ENCODE assay signal across 9 mouse cellular contexts in the genomic region with DNA sequence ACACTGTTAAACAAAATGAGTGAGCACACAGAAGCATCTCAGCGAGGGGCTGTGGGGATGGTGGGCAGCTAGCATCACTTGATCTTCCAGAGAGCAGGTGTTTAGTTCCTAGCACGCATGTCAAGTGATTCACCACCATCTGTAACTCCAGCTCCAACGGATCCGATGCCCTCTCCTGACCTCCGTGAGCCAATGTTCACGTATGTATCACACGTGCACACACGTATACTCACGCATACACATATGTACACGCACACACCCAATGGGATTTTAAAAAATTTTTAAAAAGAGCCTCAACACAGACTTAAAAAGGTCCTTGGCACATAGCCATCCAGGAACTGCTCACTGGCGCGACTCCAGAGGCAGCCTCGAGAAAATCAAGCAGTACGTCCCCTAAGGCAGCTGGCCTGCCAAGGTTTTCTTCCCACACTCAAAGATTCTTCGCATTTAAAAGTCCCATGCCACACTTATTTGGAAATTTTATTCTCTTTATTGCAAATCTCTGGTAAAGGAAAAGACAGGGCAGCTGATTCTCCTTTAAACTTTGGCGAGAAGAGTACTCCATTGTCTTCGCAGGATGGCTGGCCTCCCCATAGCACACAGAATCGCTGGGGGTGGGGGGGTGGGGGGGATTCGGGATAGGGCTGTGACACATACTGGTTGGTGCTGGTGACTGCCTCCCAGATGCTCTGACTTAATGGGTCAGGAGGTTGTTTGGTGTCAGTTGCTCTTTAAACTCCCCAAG. TPM values are rescaled to one million over a fixed set of nuclear protein-coding genes. Genes with fewer than 3 reads are reported as not detected.
DNase-seq lines count a peak whose midpoint lies in the region; ATAC-seq and TF ChIP-seq lines count a peak whose summit lies in the region.
"Had no signal": no experiment of that assay in that cellular context is flagged by ENCODE, and none has a peak within 500 bp of the region (broad histone marks: within the 10 kb centered on the region; RNA-seq: fewer than 3 reads in every experiment).

No protein-coding gene starts in this region.

- H3K4me2 ChIP-seq in kidney, embryonic 16.5 days (replicated peaks; ENCODE audit: low read depth, low read length): no peak overlapping the region
- no peak overlapping the region for H3K4me2 ChIP-seq in embryonic facial prominence, embryonic 15.5 days (replicated peaks)
- 0 out of 2 replicates have a peak overlapping the region, but pooled peaks have one; percentile 20 for H3K4me2 ChIP-seq in lung, embryonic 16.5 days (ENCODE audit: low read depth, low read length)
- H3K4me2 ChIP-seq: neural tube, embryonic 13.5 days had no signal

- H3K36me3 ChIP-seq in kidney, adult 2 months (ENCODE audit: control insufficient read depth, insufficient read depth, low read length): no peaks in the 10 kb centered on the region
- no peaks in the 10 kb centered on the region for H3K36me3 ChIP-seq in kidney, embryonic 16.5 days (ENCODE audit: insufficient read depth, low read length)
- H3K36me3 ChIP-seq in embryonic facial prominence, embryonic 15.5 days: no peaks in the 10 kb centered on the region
- H3K36me3 ChIP-seq in lung, embryonic 16.5 days (ENCODE audit: control insufficient read depth, insufficient read depth, low read length): no peaks in the 10 kb centered on the region
- H3K36me3 ChIP-seq: neural tube, embryonic 13.5 days had no signal

- DNase-seq in kidney, adult 2 months: peak; percentile 40
- peak; percentile 40 for DNase-seq in adrenal gland, adult 2 months
- DNase-seq in B cell, adult 2 months: no peak
- DNase-seq in embryo, embryonic 10.5 days (ENCODE audit: low spot score): no peak

- no peak overlapping the region for H3K27ac ChIP-seq in kidney, adult 2 months (ENCODE audit: insufficient read depth, low read depth, low read length)
- no peak overlapping the region for H3K27ac ChIP-seq in kidney, embryonic 16.5 days (ENCODE audit: low read length)
- H3K27ac ChIP-seq in embryonic facial prominence, embryonic 15.5 days (replicated peaks): no peak overlapping the region
- H3K27ac ChIP-seq in lung, embryonic 16.5 days (ENCODE audit: low read length): no peak overlapping the region
- H3K27ac ChIP-seq: neural tube, embryonic 13.5 days had no signal

- H3K9ac ChIP-seq in kidney, embryonic 16.5 days (replicated peaks; ENCODE audit: low read length): no peak overlapping the region
- H3K9ac ChIP-seq in embryonic facial prominence, embryonic 15.5 days: no peak overlapping the region
- no peak overlapping the region for H3K9ac ChIP-seq in lung, embryonic 16.5 days (ENCODE audit: low read length)
- H3K9ac ChIP-seq: neural tube, embryonic 13.5 days had no signal

- no peak for TF ChIP-seq CTCF in kidney, adult 2 months (conservative IDR thresholded peaks at IDR 0.05; ENCODE audit: insufficient read depth, insufficient read length, low read depth, low read length)

- ATAC-seq in kidney, embryonic 16.5 days (ENCODE audit: low FRiP score, low TSS enrichment): no peak
- ATAC-seq in embryonic facial prominence, embryonic 15.5 days (ENCODE audit: insufficient number of reproducible peaks, low FRiP score, low TSS enrichment, low read depth): 0 out of 2 replicates have a peak, but pooled peaks have one; percentile 24
- peak; percentile 49; the same call in 1 of the 2 replicates for ATAC-seq in lung, embryonic 16.5 days (ENCODE audit: low read depth)

- no peaks in the 10 kb centered on the region for H3K9me3 ChIP-seq in kidney, embryonic 16.5 days (ENCODE audit: low read length)
- H3K9me3 ChIP-seq in embryonic facial prominence, embryonic 15.5 days (replicated peaks): no peaks in the 10 kb centered on the region
- no peaks in the 10 kb centered on the region for H3K9me3 ChIP-seq in lung, embryonic 16.5 days (ENCODE audit: control insufficient read depth, low read length)
- H3K9me3 ChIP-seq: neural tube, embryonic 13.5 days had no signal

- no peaks in the 10 kb centered on the region for H3K27me3 ChIP-seq in kidney, adult 2 months (replicated peaks; ENCODE audit: control insufficient read depth, insufficient read depth, low read length)
- H3K27me3 ChIP-seq in kidney, embryonic 16.5 days (ENCODE audit: insufficient read depth, low read length): no peaks in the 10 kb centered on the region
- no peaks in the 10 kb centered on the region for H3K27me3 ChIP-seq in embryonic facial prominence, embryonic 15.5 days
- H3K27me3 ChIP-seq in lung, embryonic 16.5 days (ENCODE audit: control insufficient read depth, insufficient read depth, low read depth, low read length): no peaks in the 10 kb centered on the region
- H3K27me3 ChIP-seq: neural tube, embryonic 13.5 days had no signal

- TF ChIP-seq POLR2A in kidney, adult 2 months (IDR thresholded peaks at IDR 0.05; ENCODE audit: low read depth, low read length): no peak

- no peak overlapping the region for H3K4me3 ChIP-seq in kidney, adult 2 months (ENCODE audit: insufficient read depth, low read depth, low read length)
- H3K4me3 ChIP-seq in kidney, embryonic 16.5 days (ENCODE audit: low read length): no peak overlapping the region
- H3K4me3 ChIP-seq in embryonic facial prominence, embryonic 15.5 days (replicated peaks): no peak overlapping the region
- no peak overlapping the region for H3K4me3 ChIP-seq in lung, embryonic 16.5 days (ENCODE audit: low read length)
- H3K4me3 ChIP-seq: neural tube, embryonic 13.5 days had no signal

- H3K4me1 ChIP-seq in kidney, adult 2 months (ENCODE audit: control insufficient read depth, insufficient read depth, low read length): no peaks in the 10 kb centered on the region
- H3K4me1 ChIP-seq in kidney, embryonic 16.5 days (ENCODE audit: insufficient read depth, low read length): peaks cover 11% of the 10 kb centered on the region; the same call in 1 of the 2 replicates
- peaks cover 11% of the 10 kb centered on the region for H3K4me1 ChIP-seq in embryonic facial prominence, embryonic 15.5 days
- peaks cover 11% of the 10 kb centered on the region for H3K4me1 ChIP-seq in lung, embryonic 16.5 days (replicated peaks; ENCODE audit: control insufficient read depth, insufficient read depth, low read length)

- 57% methylated on average over 19 of the region's 19 CpGs for WGBS in kidney, adult 2 months
- WGBS in kidney, embryonic 16.5 days: 66% methylated on average over 19 of the region's 19 CpGs
- WGBS in embryonic facial prominence, embryonic 15.5 days: 41% methylated on average over 19 of the region's 19 CpGs
- WGBS in lung, embryonic 16.5 days: 38% methylated on average over 19 of the region's 19 CpGs

RNA-seq across cellular contexts. Expression of a gene that starts 50.3 kb away (rescaled TPM):
- polyA plus RNA-seq in kidney, adult 2 months (2012; rRNA removed): 0.30 and 0.31 TPM in 2 replicates
- 1.5 and 1.7 TPM in 2 replicates for polyA plus RNA-seq in kidney, embryonic 16.5 days (2015; fragmentation: Nextera tagmentation; extraction: Ambion mirVana)
- under 1 TPM in 1 of 2 experiments, not detected in 1; 0.07 TPM for total RNA-seq in adrenal gland, adult 2 months (2021)
- not detected in 2 replicates for polyA plus RNA-seq in adrenal gland, adult 2 months (2012; rRNA removed)
- 0.16 and 0.23 TPM in 2 replicates for polyA plus RNA-seq in embryonic facial prominence, embryonic 15.5 days (2015; fragmentation: Nextera tagmentation; extraction: Ambion mirVana)
- 0.05 and 0.08 TPM in 2 replicates for polyA plus RNA-seq in lung, embryonic 16.5 days (2015; fragmentation: Nextera tagmentation; extraction: Ambion mirVana)
- total RNA-seq: left cerebral cortex, adult 8-10 months had no signal
- polyA plus RNA-seq: neural tube, embryonic 13.5 days had no signal

RNA-seq across cellular contexts. Expression of a gene that starts 54.1 kb away (rescaled TPM):
- polyA plus RNA-seq in kidney, adult 2 months (2012; rRNA removed): 11.1 and 12.4 TPM in 2 replicates
- 14.6 and 14.9 TPM in 2 replicates for polyA plus RNA-seq in kidney, embryonic 16.5 days (2015; fragmentation: Nextera tagmentation; extraction: Ambion mirVana)
- 1 to 10 TPM; 2.0 to 4.3 TPM for total RNA-seq in adrenal gland, adult 2 months (2021)
- 0.30 and 0.48 TPM in 2 replicates for polyA plus RNA-seq in adrenal gland, adult 2 months (2012; rRNA removed)
- 12.5 and 13.8 TPM in 2 replicates for polyA plus RNA-seq in embryonic facial prominence, embryonic 15.5 days (2015; fragmentation: Nextera tagmentation; extraction: Ambion mirVana)
- polyA plus RNA-seq in lung, embryonic 16.5 days (2015; fragmentation: Nextera tagmentation; extraction: Ambion mirVana): 7.4 and 8.6 TPM in 2 replicates

Comparison
In these comparisons a context has a peak if more than half of its experiments do, and no peak if none do; other contexts are left out.
1. DNase-seq: peak in kidney, adult 2 months (single experiment) and adrenal gland, adult 2 months (single experiment); none in B cell, adult 2 months (0 of 2) and embryo, embryonic 10.5 days (single experiment).